In the genomic region with DNA sequence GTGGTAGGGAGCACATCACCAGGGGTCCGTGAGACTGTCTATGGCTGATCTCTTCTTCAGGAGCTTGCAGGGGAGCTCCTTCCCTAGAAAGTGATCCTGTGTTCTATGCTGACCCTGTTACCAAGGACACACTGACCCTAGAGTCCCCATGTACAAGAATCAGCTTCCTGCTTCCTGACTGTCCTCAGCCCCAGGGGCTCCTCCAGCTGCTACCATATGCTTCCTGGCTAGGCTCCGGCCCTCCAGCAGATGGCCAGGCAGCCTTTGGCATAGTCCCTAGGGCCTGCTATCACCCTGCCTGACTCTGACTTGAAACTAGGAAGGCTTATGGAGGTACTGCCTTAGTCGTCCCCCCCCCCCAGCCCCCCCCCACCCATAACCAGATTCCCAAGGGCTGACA, we compare ENCODE assay signal across 9 mouse cellular contexts. TPM values are rescaled to one million over a fixed set of nuclear protein-coding genes. Genes with fewer than 3 reads are reported as not detected.
DNase-seq lines count a peak whose midpoint lies in the region; ATAC-seq and TF ChIP-seq lines count a peak whose summit lies in the region.
"Had no signal": no experiment of that assay in that cellular context is flagged by ENCODE, and none has a peak within 500 bp of the region (broad histone marks: within the 10 kb centered on the region; RNA-seq: fewer than 3 reads in every experiment).

No protein-coding gene starts in this region.

- peak; percentile 37 for TF ChIP-seq CTCF in heart, postnatal 0 days (IDR thresholded peaks at IDR 0.05; ENCODE audit: low read depth)
- no peak for TF ChIP-seq CTCF in forebrain, postnatal 0 days (IDR thresholded peaks at IDR 0.05; ENCODE audit: low read depth)

- no peaks in the 10 kb centered on the region for H3K9me3 ChIP-seq in heart, postnatal 0 days (replicated peaks; ENCODE audit: control insufficient read depth, low read length)
- H3K9me3 ChIP-seq in forebrain, postnatal 0 days (ENCODE audit: low read length) = no peaks in the 10 kb centered on the region

- H3K27me3 ChIP-seq in heart, postnatal 0 days (ENCODE audit: control insufficient read depth, insufficient read depth, low read length) = no peaks in the 10 kb centered on the region
- H3K27me3 ChIP-seq in forebrain, postnatal 0 days (ENCODE audit: insufficient read depth, low read length) = no peaks in the 10 kb centered on the region; the same call in 1 of the 2 replicates

- ATAC-seq in heart, postnatal 0 days (ENCODE audit: insufficient read depth, low read depth) = peak; percentile 77
- ATAC-seq in forebrain, postnatal 0 days = no peak; the same call in 1 of the 2 replicates

- intact Hi-C loops in left cerebral cortex, postnatal 25 days (cut with DNase I) = no loop called here

- 20% methylated on average over 3 of the region's 3 CpGs for WGBS in heart, postnatal 0 days
- WGBS in forebrain, postnatal 0 days = 58% methylated on average over 3 of the region's 3 CpGs

- no peak for TF ChIP-seq EP300 in heart, postnatal 0 days (IDR thresholded peaks at IDR 0.05; ENCODE audit: low read depth)

- H3K4me3 ChIP-seq in heart, postnatal 0 days (ENCODE audit: low read depth, low read length) = no peak overlapping the region
- no peak overlapping the region for H3K4me3 ChIP-seq in forebrain, postnatal 0 days (ENCODE audit: low read depth, low read length)

- H3K9ac ChIP-seq in heart, postnatal 0 days (replicated peaks; ENCODE audit: low read depth, low read length) = no peak overlapping the region
- H3K9ac ChIP-seq in forebrain, postnatal 0 days = no peak overlapping the region

- peaks cover 29% of the 10 kb centered on the region for H3K36me3 ChIP-seq in heart, postnatal 0 days (replicated peaks; ENCODE audit: control insufficient read depth, insufficient read depth, low read length)
- no peaks in the 10 kb centered on the region for H3K36me3 ChIP-seq in forebrain, postnatal 0 days (ENCODE audit: insufficient read depth)

- peak; percentile 20 for DNase-seq in adrenal gland, adult 2 months
- no peak for DNase-seq in adrenal gland, adult 18-20 months (ENCODE audit: low spot score in 2 of 2)
- peak; percentile 15 for DNase-seq in adrenal gland, postnatal 10 days
- DNase-seq in heart, postnatal 0 days (ENCODE audit: low spot score) = peak; percentile 71
- DNase-seq in kidney, postnatal 25 days = peak; percentile 41 to 67
- no peak for DNase-seq in ovary, adult 18-20 months (ENCODE audit: low spot score)
- no peak for DNase-seq in forebrain, postnatal 0 days
- DNase-seq in left cerebral cortex, postnatal 25 days (ENCODE audit: low spot score in 2 of 2) = no peak

- peaks cover 32% of the 10 kb centered on the region for H3K4me1 ChIP-seq in heart, postnatal 0 days (ENCODE audit: control insufficient read depth, insufficient read depth)
- H3K4me1 ChIP-seq in forebrain, postnatal 0 days (ENCODE audit: insufficient read depth) = no peaks in the 10 kb centered on the region

- no peak overlapping the region for H3K4me2 ChIP-seq in heart, postnatal 0 days (ENCODE audit: low read depth, low read length)
- no peak overlapping the region for H3K4me2 ChIP-seq in forebrain, postnatal 0 days (ENCODE audit: low read depth)

- H3K27ac ChIP-seq in heart, postnatal 0 days (ENCODE audit: low read depth) = peak overlapping the region; percentile 53
- H3K27ac ChIP-seq in forebrain, postnatal 0 days (ENCODE audit: low read depth, low read length) = no peak overlapping the region

RNA-seq across cellular contexts. Expression of gene Kcnj5, which starts 24.0 kb away (rescaled TPM):
- total RNA-seq in adrenal gland, adult 2 months (2021) = under 1 TPM; 0.43 to 0.69 TPM
- 0.11 and 0.22 TPM in 2 replicates for polyA plus RNA-seq in adrenal gland, adult 2 months (2012; rRNA removed)
- under 1 TPM; 0.29 to 0.43 TPM for total RNA-seq in adrenal gland, adult 18-20 months (2021)
- under 1 TPM; 0.33 TPM for total RNA-seq in adrenal gland, postnatal 10 days (2021)
- 42.8 and 58.1 TPM in 2 replicates for total RNA-seq in heart, postnatal 0 days (2014; rRNA removed; ENCODE audit: low replicate concordance)
- polyA plus RNA-seq in heart, postnatal 0 days (2015; fragmentation: Nextera tagmentation; extraction: Ambion mirVana) = 31.9 and 32.5 TPM in 2 replicates
- total RNA-seq in forebrain, postnatal 0 days (2014; rRNA removed) = 1.2 and 2.8 TPM in 2 replicates
- 0.45 and 0.88 TPM in 2 replicates for polyA plus RNA-seq in forebrain, postnatal 0 days (2015; fragmentation: Nextera tagmentation; extraction: Ambion mirVana)
- under 1 TPM; 0.53 to 0.62 TPM for total RNA-seq in left cerebral cortex, postnatal 25 days (2021)

RNA-seq across cellular contexts. Expression of gene Kcnj1, which starts 52.1 kb away (rescaled TPM):
- total RNA-seq in adrenal gland, adult 2 months (2021) = not detected
- polyA plus RNA-seq in adrenal gland, adult 2 months (2012; rRNA removed) = not detected in 2 replicates
- total RNA-seq in adrenal gland, adult 18-20 months (2021) = not detected
- not detected for total RNA-seq in adrenal gland, postnatal 10 days (2021)
- not detected in 2 replicates for total RNA-seq in heart, postnatal 0 days (2014; rRNA removed; ENCODE audit: low replicate concordance)
- not detected in 2 replicates for polyA plus RNA-seq in heart, postnatal 0 days (2015; fragmentation: Nextera tagmentation; extraction: Ambion mirVana)
- not detected in 2 replicates for total RNA-seq in forebrain, postnatal 0 days (2014; rRNA removed)
- not detected in 2 replicates for polyA plus RNA-seq in forebrain, postnatal 0 days (2015; fragmentation: Nextera tagmentation; extraction: Ambion mirVana)
- total RNA-seq in left cerebral cortex, postnatal 25 days (2021) = not detected
- polyA plus RNA-seq: limb, embryonic 11.5 days had no signal

Comparison
In these comparisons a context has a peak if more than half of its experiments do, and no peak if none do; other contexts are left out.
1. DNase-seq: peak in adrenal gland, adult 2 months (single experiment), adrenal gland, postnatal 10 days (single experiment), heart, postnatal 0 days (single experiment) and kidney, postnatal 25 days (2 of 2); none in adrenal gland, adult 18-20 months (0 of 2), ovary, adult 18-20 months (single experiment), forebrain, postnatal 0 days (single experiment) and left cerebral cortex, postnatal 25 days (0 of 2).
2. RNA of gene Kcnj5, which starts 24.0 kb away (total RNA-seq): 42.8 to 58.1 TPM in heart, postnatal 0 days; 1.2 to 2.8 TPM in forebrain, postnatal 0 days, 0.43 to 0.69 TPM in adrenal gland, adult 2 months, 0.53 to 0.62 TPM in left cerebral cortex, postnatal 25 days, 0.29 to 0.43 TPM in adrenal gland, adult 18-20 months and 0.33 TPM in adrenal gland, postnatal 10 days; every median in the first group is over 10 times any median in the second.